Mouse (Mus musculus): ENCODE measurements around the gene Sdk1. TPM values are rescaled to one million over a fixed set of nuclear protein-coding genes. Genes with fewer than 3 reads are reported as not detected.

Gene Sdk1
- polyA plus RNA-seq, 1 experiment, result 1.0 TPM

DNA sequence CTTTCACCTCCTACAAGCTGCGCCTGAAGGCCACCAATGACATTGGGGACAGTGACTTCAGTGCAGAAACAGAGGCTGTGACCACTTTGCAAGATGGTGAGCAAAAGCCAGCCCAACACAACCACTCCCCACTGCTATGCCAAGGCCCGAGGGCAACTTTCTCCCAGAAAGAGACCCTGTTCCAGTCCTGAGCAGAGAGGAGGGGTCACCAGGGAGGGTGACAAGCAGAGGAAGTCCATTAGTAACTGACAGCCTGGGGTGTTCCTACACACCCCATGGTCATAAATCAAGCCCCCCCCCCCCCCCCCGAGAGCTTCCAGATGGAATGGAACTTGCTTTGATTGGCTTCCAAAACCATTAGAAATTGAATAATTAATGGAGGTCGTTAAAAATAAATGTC, 886.5 kb downstream of the Sdk1 start:
- Histone ChIP-seq H3K4me1 (ENCODE audit: control insufficient read depth, insufficient read depth, insufficient read length, low read length) (no peaks in the 10 kb centered on the region), H3K4me3 (ENCODE audit: low read depth, low read length) (no peak overlapping the region), H3K27ac (ENCODE audit: insufficient read depth, low read depth, low read length) (no peak overlapping the region), H3K36me3 (ENCODE audit: control insufficient read depth, insufficient read depth, low read length) (no peaks in the 10 kb centered on the region), H3K27me3 (ENCODE audit: control insufficient read depth, insufficient read depth, low read length) (no peaks in the 10 kb centered on the region)
- WGBS, result 63% methylated on average over 4 of the region's 4 CpGs
- TF ChIP-seq POLR2A (IDR thresholded peaks at IDR 0.05; ENCODE audit: low read depth, low read length), result no peak
- no peak for TF ChIP-seq CTCF (IDR thresholded peaks at IDR 0.05; ENCODE audit: extremely low read depth, insufficient read length, insufficient replicate concordance, low read depth, low read length)

DNA sequence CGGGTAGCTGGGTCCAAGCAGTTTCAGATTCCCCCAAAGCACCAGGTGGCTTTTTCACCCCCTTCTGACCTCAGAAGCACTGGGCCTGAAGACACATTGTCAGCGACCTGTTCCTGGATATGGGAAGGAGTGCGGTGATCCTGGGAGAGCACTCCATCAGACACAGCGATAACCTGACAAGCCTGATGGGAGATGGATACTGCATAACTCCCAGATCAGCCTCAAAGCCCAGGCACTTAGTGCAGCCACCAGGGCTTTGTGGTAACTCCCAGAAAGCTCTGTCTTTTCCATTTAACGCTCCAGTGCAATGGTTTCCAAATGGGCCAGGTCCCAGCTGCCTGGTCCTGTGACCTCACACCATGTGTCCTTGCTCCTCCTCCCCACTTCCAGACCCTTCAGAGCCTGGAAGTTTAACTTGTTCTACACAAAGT, 886.9 kb downstream of the Sdk1 start:
- no peaks in the 10 kb centered on the region for H3K27me3 ChIP-seq (ENCODE audit: control insufficient read depth, insufficient read depth, low read length)
- WGBS, result 59% methylated on average over 5 of the region's 5 CpGs
- no peaks in the 10 kb centered on the region for H3K36me3 ChIP-seq (ENCODE audit: control insufficient read depth, insufficient read depth, low read length)
- no peaks in the 10 kb centered on the region for H3K4me1 ChIP-seq (ENCODE audit: control insufficient read depth, insufficient read depth, insufficient read length, low read length)
- no peak overlapping the region for H3K4me3 ChIP-seq (ENCODE audit: low read depth, low read length)
- no peak overlapping the region for H3K27ac ChIP-seq (ENCODE audit: insufficient read depth, low read depth, low read length)
- TF ChIP-seq CTCF (IDR thresholded peaks at IDR 0.05; ENCODE audit: extremely low read depth, insufficient read length, insufficient replicate concordance, low read depth, low read length) (no peak), POLR2A (IDR thresholded peaks at IDR 0.05; ENCODE audit: low read depth, low read length) (no peak)

DNA sequence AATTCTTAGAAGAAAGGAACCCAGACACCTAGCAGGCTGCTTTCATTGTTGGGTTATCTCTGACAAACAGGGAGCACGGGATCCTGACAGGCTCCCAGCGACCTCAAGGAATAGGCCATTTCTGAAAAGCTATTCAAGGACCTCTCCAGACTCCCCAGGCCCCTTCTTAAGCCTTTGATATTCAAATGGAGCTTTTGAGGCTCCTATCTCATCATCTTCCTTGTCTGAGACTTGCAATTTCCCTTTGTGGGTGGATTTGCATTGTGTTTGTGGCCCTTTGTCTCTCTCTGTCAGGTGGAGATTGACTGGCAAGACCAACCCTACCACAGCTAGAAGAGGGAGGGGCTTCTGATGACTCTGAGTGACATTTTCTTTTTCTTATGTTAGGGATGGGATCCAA, 888.7 kb downstream of the Sdk1 start:
- Histone ChIP-seq H3K36me3 (ENCODE audit: control insufficient read depth, insufficient read depth, low read length) (no peaks in the 10 kb centered on the region), H3K4me3 (ENCODE audit: low read depth, low read length) (no peak overlapping the region), H3K27me3 (ENCODE audit: control insufficient read depth, insufficient read depth, low read length) (no peaks in the 10 kb centered on the region), H3K27ac (ENCODE audit: insufficient read depth, low read depth, low read length) (no peak overlapping the region), H3K4me1 (ENCODE audit: control insufficient read depth, insufficient read depth, insufficient read length, low read length) (peaks cover 3% of the 10 kb centered on the region; the same call in 1 of the 2 replicates)
- TF ChIP-seq POLR2A (IDR thresholded peaks at IDR 0.05; ENCODE audit: low read depth, low read length) (no peak), CTCF (IDR thresholded peaks at IDR 0.05; ENCODE audit: extremely low read depth, insufficient read length, insufficient replicate concordance, low read depth, low read length) (no peak)
- WGBS, result 46% methylated on average over 2 of the region's 2 CpGs

DNA sequence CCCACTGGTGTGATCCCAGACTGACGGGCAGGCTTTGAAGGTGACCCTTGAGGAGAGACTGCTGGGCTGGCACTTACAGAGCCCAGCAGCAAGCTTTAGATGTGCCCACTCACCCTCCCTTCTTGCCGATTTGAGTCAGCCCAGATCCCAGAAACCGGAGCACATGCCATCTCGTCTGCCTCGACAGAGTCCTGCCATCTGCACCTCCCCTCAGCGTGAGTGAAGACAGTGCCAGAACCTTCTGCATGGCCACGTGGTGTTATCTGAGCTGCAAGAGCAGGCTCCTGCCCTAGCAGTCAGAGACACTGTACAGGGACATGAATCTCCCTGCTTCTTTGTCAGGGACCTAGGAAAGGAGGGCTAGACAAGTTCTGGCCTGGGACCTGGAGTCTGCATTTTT, 898.7 kb downstream of the Sdk1 start:
- Histone ChIP-seq H3K4me3 (ENCODE audit: low read depth, low read length) (no peak overlapping the region), H3K36me3 (ENCODE audit: control insufficient read depth, insufficient read depth, low read length) (no peaks in the 10 kb centered on the region), H3K27me3 (ENCODE audit: control insufficient read depth, insufficient read depth, low read length) (no peaks in the 10 kb centered on the region), H3K4me1 (ENCODE audit: control insufficient read depth, insufficient read depth, insufficient read length, low read length) (no peaks in the 10 kb centered on the region), H3K27ac (ENCODE audit: insufficient read depth, low read depth, low read length) (no peak overlapping the region)
- no peak for TF ChIP-seq POLR2A (IDR thresholded peaks at IDR 0.05; ENCODE audit: low read depth, low read length)
- 60% methylated on average over 7 of the region's 7 CpGs for WGBS

DNA sequence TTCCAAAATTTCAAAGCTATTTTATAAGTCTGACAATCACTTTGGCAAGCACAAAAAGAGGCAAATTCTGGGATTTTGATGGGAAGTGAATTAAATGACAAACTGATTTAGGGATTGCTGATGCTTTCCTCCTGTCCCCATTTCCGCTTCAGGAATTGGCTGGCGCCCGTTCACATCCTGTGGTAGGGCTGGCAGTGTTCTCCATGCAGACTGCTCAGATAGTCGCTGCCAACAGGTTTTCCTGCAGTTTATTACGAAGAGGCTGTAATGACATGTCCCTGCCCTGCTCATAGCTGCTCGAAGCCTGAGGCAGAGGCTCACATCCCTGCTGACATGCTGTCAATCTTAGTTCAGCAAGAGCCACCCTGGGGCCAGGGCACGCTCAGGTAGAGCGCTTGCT, 908.3 kb downstream of the Sdk1 start:
- H3K27me3 ChIP-seq (ENCODE audit: control insufficient read depth, insufficient read depth, low read length), result no peaks in the 10 kb centered on the region
- no peak for TF ChIP-seq CTCF (IDR thresholded peaks at IDR 0.05; ENCODE audit: extremely low read depth, insufficient read length, insufficient replicate concordance, low read depth, low read length)
- TF ChIP-seq POLR2A (IDR thresholded peaks at IDR 0.05; ENCODE audit: low read depth, low read length), result no peak
- WGBS, result 83% methylated on average over 8 of the region's 8 CpGs
- no peaks in the 10 kb centered on the region for H3K36me3 ChIP-seq (ENCODE audit: control insufficient read depth, insufficient read depth, low read length)
- H3K4me1 ChIP-seq (ENCODE audit: control insufficient read depth, insufficient read depth, insufficient read length, low read length), result no peaks in the 10 kb centered on the region
- no peak overlapping the region for H3K4me3 ChIP-seq (ENCODE audit: low read depth, low read length)
- no peak overlapping the region for H3K27ac ChIP-seq (ENCODE audit: insufficient read depth, low read depth, low read length)

DNA sequence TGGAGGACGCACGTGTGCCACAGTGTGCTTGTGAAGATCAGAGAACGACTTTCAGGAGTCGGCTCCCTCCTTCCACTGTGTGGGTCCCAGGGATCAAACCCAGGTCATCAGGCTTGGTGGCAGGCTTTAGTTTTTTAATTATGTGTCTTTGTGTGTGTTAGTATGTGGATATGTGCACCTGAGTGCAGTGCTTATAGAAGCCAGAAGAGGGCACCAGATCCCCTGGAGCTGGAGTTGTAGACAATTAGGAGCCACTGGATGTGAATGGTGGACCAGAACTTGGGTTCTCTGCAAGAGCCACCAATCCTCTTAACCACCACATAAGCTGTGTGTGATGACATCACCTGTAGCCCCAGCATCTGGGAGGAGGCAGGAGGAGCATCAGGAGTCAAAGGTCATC, 909.5 kb downstream of the Sdk1 start:
- 95% methylated on average over 4 of the region's 4 CpGs for WGBS
- Histone ChIP-seq H3K4me3 (ENCODE audit: low read depth, low read length) (no peak overlapping the region), H3K4me1 (ENCODE audit: control insufficient read depth, insufficient read depth, insufficient read length, low read length) (no peaks in the 10 kb centered on the region), H3K27ac (ENCODE audit: insufficient read depth, low read depth, low read length) (no peak overlapping the region), H3K27me3 (ENCODE audit: control insufficient read depth, insufficient read depth, low read length) (no peaks in the 10 kb centered on the region), H3K36me3 (ENCODE audit: control insufficient read depth, insufficient read depth, low read length) (no peaks in the 10 kb centered on the region)
- TF ChIP-seq CTCF (IDR thresholded peaks at IDR 0.05; ENCODE audit: extremely low read depth, insufficient read length, insufficient replicate concordance, low read depth, low read length) (no peak), POLR2A (IDR thresholded peaks at IDR 0.05; ENCODE audit: low read depth, low read length) (no peak)

DNA sequence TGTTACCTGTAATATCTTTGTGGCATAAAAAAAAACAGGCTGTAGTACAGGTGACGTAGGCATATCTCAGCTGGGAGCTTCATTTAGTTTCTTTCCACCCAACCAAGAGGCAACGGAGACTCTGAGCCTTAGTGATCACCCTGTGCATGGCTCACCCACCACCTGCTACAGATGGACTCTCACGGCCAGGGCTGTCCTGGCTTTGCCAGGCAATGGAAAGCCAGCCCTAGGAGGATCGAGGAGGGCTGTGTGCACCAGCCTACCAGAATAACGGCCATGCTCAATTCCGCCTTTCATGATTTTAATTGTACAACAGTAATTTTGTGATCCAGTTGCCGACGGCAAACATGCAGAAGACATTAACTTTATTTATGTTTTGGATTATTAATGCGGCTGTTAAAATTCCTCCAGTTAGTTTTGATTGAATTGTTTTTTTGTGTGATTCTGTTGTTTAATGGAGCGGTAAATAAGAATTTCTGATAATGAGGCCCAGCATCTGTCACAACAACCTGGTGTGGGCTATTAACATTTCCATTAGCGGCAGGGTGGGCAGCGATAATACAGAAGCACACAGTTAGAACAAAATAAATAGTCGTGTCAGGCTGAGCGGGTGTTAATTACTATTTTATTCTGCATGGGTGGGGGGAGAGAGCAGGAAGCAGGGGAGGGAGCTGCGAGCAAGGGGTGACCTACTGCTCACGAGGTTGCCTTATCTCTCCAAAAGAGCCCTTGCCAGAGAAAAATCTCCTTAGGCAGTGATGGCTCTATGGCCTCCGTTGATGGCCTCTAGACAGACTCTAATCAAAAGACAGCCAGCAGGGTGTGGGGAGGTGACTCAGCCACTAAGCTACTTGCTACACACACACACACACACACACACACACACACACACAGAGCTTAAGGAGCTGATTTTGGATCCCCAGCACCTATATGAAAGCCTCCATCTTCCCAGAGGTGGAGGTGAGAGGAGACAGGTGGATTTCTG, 915.9 kb downstream of the Sdk1 start:
- 81% methylated on average over 17 of the region's 17 CpGs for WGBS
- no peaks in the 10 kb centered on the region for H3K27me3 ChIP-seq (ENCODE audit: control insufficient read depth, insufficient read depth, low read length)

More for the DNA sequence above, 915.9 kb downstream of the Sdk1 start:
- no peak for TF ChIP-seq POLR2A (IDR thresholded peaks at IDR 0.05; ENCODE audit: low read depth, low read length)
- no peak for TF ChIP-seq CTCF (IDR thresholded peaks at IDR 0.05; ENCODE audit: extremely low read depth, insufficient read length, insufficient replicate concordance, low read depth, low read length)
- Histone ChIP-seq H3K4me1 (ENCODE audit: control insufficient read depth, insufficient read depth, insufficient read length, low read length) (no peaks in the 10 kb centered on the region), H3K27ac (ENCODE audit: insufficient read depth, low read depth, low read length) (no peak overlapping the region), H3K4me3 (ENCODE audit: low read depth, low read length) (no peak overlapping the region), H3K36me3 (ENCODE audit: control insufficient read depth, insufficient read depth, low read length) (no peaks in the 10 kb centered on the region)

Measured in small intestine, adult 2 months (tissue).